Mouse (Mus musculus) mature B cell (primary cell): ENCODE measurements around the gene Dzank1.

Source experiments
- in situ Hi-C: fragments of 300-500 bp; cut with MboI; formaldehyde crosslinking; loops from 2 replicates; pipeline ENCODE4 v1.14.3; 2019

Gene Dzank1

GRCm38 (mm10) chr2:144526981-144527820, at the start of gene Dzank1, which contains the start of gene Polr3f:
TSS of gene Dzank1 (minus strand) at chr2:144527414.
TSS of gene Polr3f (plus strand) at chr2:144527718.
- in situ Hi-C loops, result no loop called here

- in situ Hi-C loops, result no loop called here
Observed at GRCm38 (mm10) chr2:144555820-144556552, 28.8 kb upstream of the Dzank1 start, which contains the start of gene Sec23b. TSS of gene Sec23b (plus strand) at chr2:144556229.

GRCm38 (mm10) chr2:144555286-144555819, 28.1 kb upstream of the Dzank1 start:
- in situ Hi-C loops, result no loop called here

GRCm38 (mm10) chr2:144553905-144554304, 26.7 kb upstream of the Dzank1 start:
- in situ Hi-C loops, result no loop called here

- in situ Hi-C loops, result no loop called here
Observed at GRCm38 (mm10) chr2:144550529-144550928, 23.3 kb upstream of the Dzank1 start, which contains the start of gene Rbbp9. TSS of gene Rbbp9 (minus strand) at chr2:144550869.

- in situ Hi-C loops, result no loop called here
Observed at GRCm38 (mm10) chr2:144547559-144547958, 20.3 kb upstream of the Dzank1 start.

GRCm38 (mm10) chr2:144545481-144545880, 18.3 kb upstream of the Dzank1 start:
- in situ Hi-C loops, result no loop called here

- in situ Hi-C loops, result no loop called here
Observed at GRCm38 (mm10) chr2:144545061-144545460, 17.8 kb upstream of the Dzank1 start.

GRCm38 (mm10) chr2:144544630-144545029, 17.4 kb upstream of the Dzank1 start:
- in situ Hi-C loops, result no loop called here

- in situ Hi-C loops, result no loop called here
Observed at GRCm38 (mm10) chr2:144543670-144544069, 16.5 kb upstream of the Dzank1 start.

- in situ Hi-C loops, result no loop called here
Observed at GRCm38 (mm10) chr2:144541246-144541645, 14.0 kb upstream of the Dzank1 start.

- in situ Hi-C loops, result no loop called here
Observed at GRCm38 (mm10) chr2:144537123-144537522, 9.9 kb upstream of the Dzank1 start.

GRCm38 (mm10) chr2:144527821-144528174, 584 bp upstream of the Dzank1 start:
- in situ Hi-C loops, result no loop called here

GRCm38 (mm10) chr2:144525856-144526255, 1.4 kb downstream of the Dzank1 start:
- in situ Hi-C loops, result no loop called here

- in situ Hi-C loops, result no loop called here
Observed at GRCm38 (mm10) chr2:144519772-144520171, 7.4 kb downstream of the Dzank1 start.

- in situ Hi-C loops, result no loop called here
Observed at GRCm38 (mm10) chr2:144514619-144515018, 12.6 kb downstream of the Dzank1 start.

GRCm38 (mm10) chr2:144502134-144502533, 25.1 kb downstream of the Dzank1 start:
- in situ Hi-C loops, result no loop called here

GRCm38 (mm10) chr2:144489342-144489741, 37.9 kb downstream of the Dzank1 start:
- in situ Hi-C loops, result no loop called here

- in situ Hi-C loops, result no loop called here
Observed at GRCm38 (mm10) chr2:144487476-144487875, 39.7 kb downstream of the Dzank1 start.

GRCm38 (mm10) chr2:144485439-144485838, 41.8 kb downstream of the Dzank1 start:
- in situ Hi-C loops, result no loop called here

- in situ Hi-C loops, result no loop called here
Observed at GRCm38 (mm10) chr2:144484084-144484483, 43.1 kb downstream of the Dzank1 start.

GRCm38 (mm10) chr2:144479421-144479820, 47.8 kb downstream of the Dzank1 start:
- in situ Hi-C loops, result no loop called here
